Mouse (Mus musculus): ENCODE data around the gene Spats2l.

- TF ChIP-seq CTCF (IDR thresholded peaks at IDR 0.05; ENCODE audit: borderline replicate concordance, insufficient read depth, low read depth, low read length) (no peak), POLR2A (IDR thresholded peaks at IDR 0.05; ENCODE audit: borderline replicate concordance, insufficient read depth, low read length) (no peak)
Measured at GRCm38 (mm10) chr1:57852562-57853271, 78.8 kb downstream of the Spats2l start.

Measured in cerebellum, adult 2 months (tissue).